ENCODE assay signal across 9 mouse cellular contexts in genomic region chr11:20011210-20011978, GRCm38 (mm10).
DNase-seq lines count a peak whose midpoint lies in the region; ATAC-seq and TF ChIP-seq lines count a peak whose summit lies in the region.
"Had no signal": no experiment of that assay in that cellular context is flagged by ENCODE, and none has a peak within 500 bp of the region (broad histone marks: within the 10 kb centered on the region; RNA-seq: fewer than 3 reads in every experiment).

No protein-coding gene starts in this region.

- TF ChIP-seq CTCF in intestine, postnatal 0 days (IDR thresholded peaks at IDR 0.05; ENCODE audit: low read depth), result no peak

- DNase-seq in adrenal gland, postnatal 14 days, result peak; percentile 35
- no peak for DNase-seq in adrenal gland, postnatal 4 days (ENCODE audit: low spot score in 2 of 2)
- DNase-seq in kidney, adult 9 months, result peak; percentile 39
- no peak for DNase-seq in thymus, postnatal 25 days
- DNase-seq: liver, embryonic 13.5 days had no signal

- 30% methylated on average over 16 of the region's 16 CpGs for whole genome bisulfite sequencing in intestine, embryonic 15.5 days
- 42% methylated on average over 16 of the region's 16 CpGs for WGBS in intestine, postnatal 0 days
- 21% methylated on average over 16 of the region's 16 CpGs for WGBS in neural tube, embryonic 13.5 days

- no peak overlapping the region for H3K4me2 ChIP-seq in intestine, embryonic 15.5 days (replicated peaks)
- H3K4me2 ChIP-seq in intestine, postnatal 0 days (replicated peaks; ENCODE audit: low read depth), result no peak overlapping the region
- peak overlapping the region; percentile 6; the same call in 1 of the 2 replicates for H3K4me2 ChIP-seq in neural tube, embryonic 13.5 days
- H3K4me2 ChIP-seq: liver, embryonic 13.5 days had no signal

- H3K27me3 ChIP-seq in intestine, embryonic 15.5 days (replicated peaks), result no peaks in the 10 kb centered on the region
- H3K27me3 ChIP-seq in intestine, postnatal 0 days (replicated peaks; ENCODE audit: control insufficient read depth, insufficient read depth, low read length), result no peaks in the 10 kb centered on the region
- H3K27me3 ChIP-seq in neural tube, embryonic 13.5 days, result no peaks in the 10 kb centered on the region
- H3K27me3 ChIP-seq: liver, embryonic 13.5 days had no signal

- 0 out of 2 replicates have a peak, but pooled peaks cover 6% of the 10 kb centered on the region for H3K4me1 ChIP-seq in intestine, embryonic 15.5 days (replicated peaks)
- H3K4me1 ChIP-seq in intestine, postnatal 0 days (replicated peaks; ENCODE audit: control insufficient read depth, insufficient read depth, low read length), result no peaks in the 10 kb centered on the region
- H3K4me1 ChIP-seq in neural tube, embryonic 13.5 days (replicated peaks), result peaks cover 19% of the 10 kb centered on the region
- H3K4me1 ChIP-seq: liver, embryonic 13.5 days had no signal

- H3K9me3 ChIP-seq in intestine, embryonic 15.5 days, result no peaks in the 10 kb centered on the region
- H3K9me3 ChIP-seq in intestine, postnatal 0 days (ENCODE audit: control insufficient read depth), result no peaks in the 10 kb centered on the region
- H3K9me3 ChIP-seq in neural tube, embryonic 13.5 days, result no peaks in the 10 kb centered on the region
- H3K9me3 ChIP-seq: liver, embryonic 13.5 days had no signal

- H3K9ac ChIP-seq in intestine, embryonic 15.5 days, result no peak overlapping the region
- H3K9ac ChIP-seq in intestine, postnatal 0 days (ENCODE audit: low read depth, low read length), result no peak overlapping the region
- H3K9ac ChIP-seq in neural tube, embryonic 13.5 days, result no peak overlapping the region
- H3K9ac ChIP-seq: liver, embryonic 13.5 days had no signal

- H3K4me3 ChIP-seq in intestine, embryonic 15.5 days (replicated peaks), result no peak overlapping the region
- H3K4me3 ChIP-seq in intestine, postnatal 0 days (ENCODE audit: low read depth, low read length), result no peak overlapping the region
- H3K4me3 ChIP-seq in neural tube, embryonic 13.5 days, result no peak overlapping the region
- H3K4me3 ChIP-seq: liver, embryonic 13.5 days had no signal

- ATAC-seq in intestine, embryonic 15.5 days, result no peak
- no peak for ATAC-seq in intestine, postnatal 0 days
- ATAC-seq in neural tube, embryonic 13.5 days (ENCODE audit: low read depth), result peak; percentile 86
- no peak for ATAC-seq in monocyte, adult 5-6 weeks (replicated peaks; ENCODE audit: insufficient number of reproducible peaks, low FRiP score, low TSS enrichment, poor library complexity, severe bottlenecking)

- peak overlapping the region; percentile 36; the same call in 1 of the 2 replicates for H3K27ac ChIP-seq in intestine, embryonic 15.5 days
- no peak overlapping the region for H3K27ac ChIP-seq in intestine, postnatal 0 days (ENCODE audit: low read depth, low read length)
- peak overlapping the region; percentile 79 for H3K27ac ChIP-seq in neural tube, embryonic 13.5 days (replicated peaks)
- H3K27ac ChIP-seq: liver, embryonic 13.5 days had no signal

- H3K36me3 ChIP-seq in intestine, embryonic 15.5 days, result peaks cover 20% of the 10 kb centered on the region
- H3K36me3 ChIP-seq in intestine, postnatal 0 days (ENCODE audit: control insufficient read depth, insufficient read depth), result peaks cover 45% of the 10 kb centered on the region
- H3K36me3 ChIP-seq in neural tube, embryonic 13.5 days, result peaks cover 59% of the 10 kb centered on the region

Comparison
In these comparisons a context has a peak if more than half of its experiments do, and no peak if none do; other contexts are left out.
1. DNase-seq: peak in adrenal gland, postnatal 14 days (single experiment) and kidney, adult 9 months (single experiment); none in adrenal gland, postnatal 4 days (0 of 2) and thymus, postnatal 25 days (single experiment).